Mouse (Mus musculus): ENCODE results near the gene Eif4e1b. TPM values are rescaled to one million over a fixed set of nuclear protein-coding genes. Genes with fewer than 3 reads are reported as not detected.

Eif4e1b gene
- polyA plus RNA-seq, 1 experiment from 2014 or later = not detected

- H3K4me3 ChIP-seq = no peak overlapping the region
- no peaks in the 10 kb centered on the region for H3K9me3 ChIP-seq
- H3K9ac ChIP-seq = no peak overlapping the region
- no peaks in the 10 kb centered on the region for H3K36me3 ChIP-seq
- H3K4me2 ChIP-seq = no peak overlapping the region
- H3K4me1 ChIP-seq (replicated peaks) = peaks cover 20% of the 10 kb centered on the region
- WGBS = 27% methylated on average over 18 of the region's 21 CpGs
- no peak overlapping the region for H3K27ac ChIP-seq (replicated peaks)
- peaks cover 16% of the 10 kb centered on the region for H3K27me3 ChIP-seq
- ATAC-seq (ENCODE audit: low read depth) = no peak
These were observed 8.7 kb downstream of the Eif4e1b start for GRCm38 (mm10) chr13:54792259-54793230.

DNA sequence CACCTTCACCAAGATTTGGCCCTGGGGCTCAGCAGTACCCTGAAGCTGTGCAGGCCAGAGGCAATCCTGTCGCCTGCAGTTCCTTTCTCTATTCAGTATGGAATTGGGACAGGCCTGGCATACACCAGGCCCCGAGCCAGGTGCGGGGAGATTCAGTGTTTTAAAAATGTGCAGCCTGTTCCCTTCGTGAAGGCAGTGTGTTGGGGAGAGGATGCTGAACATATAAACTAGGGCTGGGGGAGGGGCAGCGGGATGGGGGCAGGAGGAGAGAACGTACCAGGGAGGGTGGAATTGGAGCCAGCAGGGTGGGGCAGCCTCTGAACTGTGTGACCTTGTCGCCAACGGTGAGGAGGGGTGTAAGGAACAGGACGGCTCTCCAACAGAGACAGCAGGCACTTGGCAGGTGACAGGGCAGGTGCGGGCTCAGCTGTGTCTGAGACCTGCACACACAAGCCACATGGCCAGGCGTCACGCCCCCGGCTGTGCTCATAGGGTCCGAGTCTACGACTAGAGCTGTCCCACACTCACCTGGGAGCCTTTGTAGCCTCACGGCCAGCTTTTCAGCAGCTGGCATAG is 10.3 kb downstream of the Eif4e1b start:
- Histone ChIP-seq H3K36me3 (no peaks in the 10 kb centered on the region), H3K4me2 (no peak overlapping the region), H3K27ac (replicated peaks) (no peak overlapping the region), H3K9ac (no peak overlapping the region), H3K4me1 (replicated peaks) (peaks cover 20% of the 10 kb centered on the region), H3K27me3 (peaks cover 32% of the 10 kb centered on the region), H3K9me3 (no peaks in the 10 kb centered on the region), H3K4me3 (no peak overlapping the region)
- no peak for ATAC-seq (ENCODE audit: low read depth)
- WGBS = 80% methylated on average over 16 of the region's 16 CpGs

DNA sequence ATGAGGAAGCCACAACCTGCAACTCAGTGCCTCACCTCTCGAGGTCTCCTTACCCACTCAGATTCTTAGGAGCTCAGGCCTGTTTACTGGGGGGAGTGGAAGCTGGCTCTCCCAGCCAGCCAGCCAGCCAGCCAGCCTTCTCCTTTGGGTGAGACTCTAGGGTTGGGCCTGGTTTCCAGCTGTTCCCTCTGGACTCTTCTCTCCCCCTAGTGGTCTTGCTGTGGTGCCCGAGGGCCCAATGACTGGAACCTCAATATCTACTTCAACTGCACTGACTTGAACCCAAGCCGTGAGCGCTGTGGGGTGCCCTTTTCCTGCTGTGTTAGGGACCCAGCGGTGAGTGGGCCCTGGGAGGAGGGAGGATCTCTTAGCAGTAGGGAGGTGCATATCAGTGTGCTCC is 11.0 kb downstream of the Eif4e1b start:
- WGBS = 53% methylated on average over 5 of the region's 5 CpGs
- Histone ChIP-seq H3K9ac (no peak overlapping the region), H3K36me3 (no peaks in the 10 kb centered on the region), H3K4me3 (no peak overlapping the region), H3K27me3 (peaks cover 32% of the 10 kb centered on the region), H3K27ac (replicated peaks) (no peak overlapping the region), H3K4me2 (no peak overlapping the region), H3K9me3 (no peaks in the 10 kb centered on the region), H3K4me1 (replicated peaks) (peaks cover 14% of the 10 kb centered on the region)
- no peak for ATAC-seq (ENCODE audit: low read depth)

DNA sequence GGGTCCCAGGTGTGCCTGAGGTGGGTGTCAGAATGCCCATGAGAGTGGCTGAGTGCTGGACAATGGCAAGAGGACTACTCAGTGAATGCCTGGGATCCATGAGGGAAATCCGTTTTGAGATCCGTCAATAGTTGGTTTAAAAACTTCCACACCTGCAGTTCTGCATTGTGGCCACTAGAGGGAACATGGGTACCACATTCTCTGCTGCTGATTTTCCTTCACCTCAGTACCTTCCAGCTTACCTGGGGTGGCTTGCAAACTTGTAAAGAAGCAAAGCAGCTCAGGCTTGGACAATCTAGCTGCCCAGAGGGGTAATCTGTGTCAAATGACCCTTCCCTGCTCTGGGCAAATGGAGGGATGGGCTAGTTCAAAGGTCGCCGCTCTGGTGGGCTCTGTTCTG is 13.6 kb downstream of the Eif4e1b start:
- no peaks in the 10 kb centered on the region for H3K36me3 ChIP-seq
- H3K4me2 ChIP-seq = no peak overlapping the region
- ATAC-seq (ENCODE audit: low read depth) = no peak
- H3K27ac ChIP-seq (replicated peaks) = no peak overlapping the region
- H3K4me3 ChIP-seq = no peak overlapping the region
- no peak overlapping the region for H3K9ac ChIP-seq
- no peaks in the 10 kb centered on the region for H3K9me3 ChIP-seq
- WGBS = 42% methylated on average over 4 of the region's 4 CpGs
- 0 out of 2 replicates have a peak, but pooled peaks cover 2% of the 10 kb centered on the region for H3K4me1 ChIP-seq (replicated peaks)
- peaks cover 15% of the 10 kb centered on the region; the same call in 1 of the 2 replicates for H3K27me3 ChIP-seq

- ATAC-seq (ENCODE audit: low read depth) = no peak
- H3K27me3 ChIP-seq = peaks cover 15% of the 10 kb centered on the region; the same call in 1 of the 2 replicates
- H3K4me3 ChIP-seq = no peak overlapping the region
- 86% methylated on average over 16 of the region's 16 CpGs for WGBS
- H3K36me3 ChIP-seq = no peaks in the 10 kb centered on the region
- H3K9me3 ChIP-seq = no peaks in the 10 kb centered on the region
- H3K27ac ChIP-seq (replicated peaks) = no peak overlapping the region
- no peak overlapping the region for H3K4me2 ChIP-seq
- H3K9ac ChIP-seq = no peak overlapping the region
- H3K4me1 ChIP-seq (replicated peaks) = no peaks in the 10 kb centered on the region
These were observed 14.3 kb downstream of the Eif4e1b start for GRCm38 (mm10) chr13:54797861-54798643.

GRCm38 (mm10) chr13:54798740-54799139 is 14.9 kb downstream of the Eif4e1b start:
- H3K4me1 ChIP-seq (replicated peaks) = no peaks in the 10 kb centered on the region
- H3K9me3 ChIP-seq = no peaks in the 10 kb centered on the region
- H3K27me3 ChIP-seq = peaks cover 15% of the 10 kb centered on the region; the same call in 1 of the 2 replicates
- no peaks in the 10 kb centered on the region for H3K36me3 ChIP-seq
- H3K9ac ChIP-seq = no peak overlapping the region
- no peak overlapping the region for H3K4me2 ChIP-seq
- no peak overlapping the region for H3K4me3 ChIP-seq
- H3K27ac ChIP-seq (replicated peaks) = no peak overlapping the region
- ATAC-seq (ENCODE audit: low read depth) = no peak
- 70% methylated on average over 10 of the region's 10 CpGs for WGBS

DNA sequence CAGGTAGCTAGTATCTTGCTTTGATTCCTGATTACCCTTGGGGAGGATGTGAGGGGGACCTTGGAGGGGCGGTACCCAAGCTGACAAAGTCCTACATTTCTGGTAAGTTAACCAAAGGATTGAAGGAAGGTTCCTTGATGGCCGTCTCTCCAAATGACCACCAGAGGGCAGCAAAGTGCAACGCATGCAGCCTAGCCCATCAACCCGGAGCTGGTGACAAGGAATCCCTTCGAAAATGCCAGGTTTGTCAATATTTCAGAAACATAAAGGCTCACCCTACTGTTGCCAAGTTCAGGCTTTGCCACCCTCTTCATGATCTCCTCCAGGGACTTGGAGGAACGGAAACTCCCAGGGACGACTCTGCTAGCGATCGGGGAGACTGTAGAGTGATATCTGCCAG is 15.9 kb downstream of the Eif4e1b start:
- H3K4me3 ChIP-seq = no peak overlapping the region
- H3K4me1 ChIP-seq (replicated peaks) = no peaks in the 10 kb centered on the region
- ATAC-seq (ENCODE audit: low read depth) = peak; percentile 34; the same call in 1 of the 2 replicates
- H3K9ac ChIP-seq = no peak overlapping the region
- H3K27me3 ChIP-seq = peaks cover 20% of the 10 kb centered on the region
- no peak overlapping the region for H3K27ac ChIP-seq (replicated peaks)
- no peaks in the 10 kb centered on the region for H3K36me3 ChIP-seq
- 23% methylated on average over 9 of the region's 9 CpGs for WGBS
- no peaks in the 10 kb centered on the region for H3K9me3 ChIP-seq
- peak overlapping the region; percentile 28; the same call in 1 of the 2 replicates for H3K4me2 ChIP-seq

GRCm38 (mm10) chr13:54800206-54800605 is 16.4 kb downstream of the Eif4e1b start:
- no peaks in the 10 kb centered on the region for H3K36me3 ChIP-seq
- no peak overlapping the region for H3K9ac ChIP-seq
- WGBS = 84% methylated on average over 4 of the region's 4 CpGs
- no peaks in the 10 kb centered on the region for H3K4me1 ChIP-seq (replicated peaks)
- no peak overlapping the region for H3K27ac ChIP-seq (replicated peaks)
- no peak for ATAC-seq (ENCODE audit: low read depth)
- no peak overlapping the region for H3K4me2 ChIP-seq
- no peak overlapping the region for H3K4me3 ChIP-seq
- no peaks in the 10 kb centered on the region for H3K9me3 ChIP-seq
- H3K27me3 ChIP-seq = peaks cover 24% of the 10 kb centered on the region

GRCm38 (mm10) chr13:54803010-54803409 is 19.2 kb downstream of the Eif4e1b start:
- Histone ChIP-seq H3K4me2 (no peak overlapping the region), H3K27ac (replicated peaks) (no peak overlapping the region), H3K9ac (no peak overlapping the region), H3K4me3 (no peak overlapping the region), H3K27me3 (peaks cover 25% of the 10 kb centered on the region), H3K4me1 (replicated peaks) (peaks cover 8% of the 10 kb centered on the region; the same call in 1 of the 2 replicates), H3K36me3 (no peaks in the 10 kb centered on the region), H3K9me3 (no peaks in the 10 kb centered on the region)
- ATAC-seq (ENCODE audit: low read depth) = no peak
- WGBS = 81% methylated on average over 6 of the region's 6 CpGs

DNA sequence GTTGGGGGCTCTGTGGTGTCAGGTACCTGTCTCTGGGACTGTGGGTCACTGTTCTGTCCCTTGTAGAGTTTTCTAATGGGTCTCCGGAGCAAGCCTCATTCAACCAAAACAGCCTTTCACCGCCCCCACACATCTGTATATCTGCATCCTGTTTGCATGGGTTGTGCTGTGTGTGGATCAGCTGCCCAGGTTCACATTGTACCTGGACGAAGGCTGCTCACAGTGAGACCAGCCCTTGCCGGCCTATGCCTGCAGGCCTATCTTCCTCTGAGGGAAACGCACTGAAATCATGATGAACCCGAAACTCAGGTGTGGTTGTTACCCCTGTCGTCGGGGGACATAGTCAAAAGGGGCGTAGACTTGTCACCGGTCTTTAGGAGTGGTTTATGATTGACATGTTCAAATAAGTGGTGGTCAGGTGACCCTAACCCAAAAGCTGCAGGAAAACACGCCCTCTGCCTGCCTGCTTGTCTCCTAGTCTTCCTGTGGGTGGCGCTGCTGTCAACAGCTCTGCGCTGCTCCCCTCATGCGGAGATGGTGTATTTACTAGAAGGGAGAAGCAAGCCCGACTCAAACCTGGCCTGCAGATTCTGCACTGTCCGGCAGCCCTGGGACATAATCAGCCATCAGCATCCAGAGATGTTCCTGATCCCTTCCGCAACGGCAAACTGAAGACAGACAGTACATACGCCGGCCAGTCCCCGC is 21.5 kb downstream of the Eif4e1b start:
- H3K36me3 ChIP-seq = no peaks in the 10 kb centered on the region
- ATAC-seq (ENCODE audit: low read depth) = 0 out of 2 replicates have a peak, but pooled peaks have one; percentile 28
- H3K4me1 ChIP-seq (replicated peaks) = peaks cover 8% of the 10 kb centered on the region; the same call in 1 of the 2 replicates
- WGBS = 42% methylated on average over 21 of the region's 21 CpGs
- no peak overlapping the region for H3K9ac ChIP-seq
- H3K27me3 ChIP-seq = peaks cover 14% of the 10 kb centered on the region; the same call in 1 of the 2 replicates
- H3K9me3 ChIP-seq = no peaks in the 10 kb centered on the region
- H3K27ac ChIP-seq (replicated peaks) = no peak overlapping the region
- no peak overlapping the region for H3K4me3 ChIP-seq
- H3K4me2 ChIP-seq = no peak overlapping the region

GRCm38 (mm10) chr13:54806434-54806976 is 22.7 kb downstream of the Eif4e1b start:
- Histone ChIP-seq H3K4me1 (replicated peaks) (peaks cover 8% of the 10 kb centered on the region; the same call in 1 of the 2 replicates), H3K9ac (no peak overlapping the region), H3K27me3 (peaks cover 14% of the 10 kb centered on the region; the same call in 1 of the 2 replicates), H3K4me3 (no peak overlapping the region), H3K27ac (replicated peaks) (0 out of 2 replicates have a peak overlapping the region, but pooled peaks have one; percentile 14), H3K4me2 (no peak overlapping the region), H3K9me3 (no peaks in the 10 kb centered on the region), H3K36me3 (no peaks in the 10 kb centered on the region)
- 18% methylated on average over 13 of the region's 13 CpGs for WGBS
- ATAC-seq (ENCODE audit: low read depth) = peak; percentile 71
